Mouse (Mus musculus): ENCODE data around the gene Ncoa7.

GRCm38 (mm10) chr10:30762284-30762964, 40.7 kb downstream of the Ncoa7 start:
- no peak for TF ChIP-seq CTCF (IDR thresholded peaks at IDR 0.05; ENCODE audit: borderline replicate concordance, insufficient read depth, low read depth, low read length)
- no peak for TF ChIP-seq POLR2A (IDR thresholded peaks at IDR 0.05; ENCODE audit: borderline replicate concordance, insufficient read depth, low read length)
